Mouse (Mus musculus): ENCODE results near the gene Unc79. TPM values are rescaled to one million over a fixed set of nuclear protein-coding genes. Genes with fewer than 3 reads are reported as not detected.

Gene Unc79
- polyA plus RNA-seq, 2 experiments: 0.12 TPM; not detected in 1

DNA sequence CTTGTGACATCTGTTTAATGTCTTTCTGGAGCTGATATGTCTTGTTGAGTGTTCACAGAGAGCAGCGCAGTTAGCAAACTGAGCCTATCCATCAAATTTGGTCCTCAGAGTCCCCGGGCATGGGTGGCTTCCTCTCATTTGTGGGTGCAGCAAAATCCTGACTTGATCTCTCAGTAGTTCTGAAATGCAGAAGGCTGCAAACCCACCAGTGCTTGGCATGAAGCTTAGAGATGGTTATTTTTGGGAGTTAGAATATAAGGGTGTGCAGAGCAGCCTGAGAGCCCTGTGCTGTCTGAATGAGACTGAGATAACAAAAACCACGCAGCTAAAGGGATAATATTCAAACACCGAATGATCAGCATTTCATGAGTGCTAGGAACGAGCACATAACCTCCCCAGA is 146.5 kb downstream of the Unc79 start:
- Histone ChIP-seq H3K4me1 (replicated peaks; ENCODE audit: control insufficient read depth in 2 of 2, insufficient read depth in 2 of 2, low read length in 1 of 2) (no peaks in the 10 kb centered on the region), H3K9ac (replicated peaks) (no peak overlapping the region), H3K27me3 (ENCODE audit: control insufficient read depth, insufficient read depth, low read length) (no peaks in the 10 kb centered on the region), H3K4me3 (ENCODE audit: insufficient read depth in 1 of 2, low read depth in 2 of 2, low read length in 2 of 2) (no peak overlapping the region), H3K36me3 (replicated peaks; ENCODE audit: control insufficient read depth, insufficient read depth, low read depth) (no peaks in the 10 kb centered on the region), H3K4me2 (ENCODE audit: low read depth) (no peak overlapping the region), H3K9me3 (ENCODE audit: control insufficient read depth, low read length) (no peaks in the 10 kb centered on the region), H3K27ac (no peak overlapping the region)
- ATAC-seq (ENCODE audit: insufficient read depth): no peak
- no peak for DNase-seq (ENCODE audit: low read depth in 3 of 3, low spot score in 3 of 3)
- 45% methylated on average over 5 of the region's 5 CpGs for WGBS (ENCODE audit: insufficient replicate concordance)
- TF ChIP-seq CTCF (IDR thresholded peaks at IDR 0.05; ENCODE audit: low read depth): no peak
- no peak for TF ChIP-seq EP300 (IDR thresholded peaks at IDR 0.05; ENCODE audit: low read depth)

DNA sequence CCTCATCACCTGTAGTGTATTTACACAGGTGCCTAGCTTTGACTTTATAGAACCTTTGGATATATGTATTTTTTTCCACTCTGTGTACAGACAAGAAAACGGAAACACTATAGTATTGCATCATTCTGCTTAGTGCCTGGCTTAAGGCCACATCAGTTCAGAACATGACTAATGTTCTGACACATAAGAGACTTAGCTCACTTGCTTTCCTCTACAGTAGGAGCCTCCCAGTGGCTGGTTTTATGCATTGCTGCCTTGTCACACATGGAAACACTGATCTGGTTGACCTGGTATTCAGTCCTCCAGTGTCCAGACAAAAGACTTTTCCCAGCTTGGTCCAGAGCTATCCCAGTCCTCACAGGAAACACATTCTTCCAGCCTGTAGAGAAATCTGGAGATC is 150.5 kb downstream of the Unc79 start:
- Histone ChIP-seq H3K4me1 (replicated peaks; ENCODE audit: control insufficient read depth in 2 of 2, insufficient read depth in 2 of 2, low read length in 1 of 2) (no peaks in the 10 kb centered on the region), H3K27me3 (ENCODE audit: control insufficient read depth, insufficient read depth, low read length) (no peaks in the 10 kb centered on the region), H3K9ac (replicated peaks) (no peak overlapping the region), H3K9me3 (ENCODE audit: control insufficient read depth, low read length) (no peaks in the 10 kb centered on the region), H3K4me2 (ENCODE audit: low read depth) (no peak overlapping the region), H3K4me3 (ENCODE audit: insufficient read depth in 1 of 2, low read depth in 2 of 2, low read length in 2 of 2) (no peak overlapping the region), H3K27ac (no peak overlapping the region), H3K36me3 (replicated peaks; ENCODE audit: control insufficient read depth, insufficient read depth, low read depth) (no peaks in the 10 kb centered on the region)
- ATAC-seq (ENCODE audit: insufficient read depth) (no peak), DNase-seq (ENCODE audit: low read depth in 3 of 3, low spot score in 3 of 3) (no peak)
- TF ChIP-seq CTCF (IDR thresholded peaks at IDR 0.05; ENCODE audit: low read depth) (0 out of 2 replicates have a peak, but pooled peaks have one; percentile 7), EP300 (IDR thresholded peaks at IDR 0.05; ENCODE audit: low read depth) (no peak)
- 52% methylated on average over 1 of the region's 1 CpGs for WGBS (ENCODE audit: insufficient replicate concordance)

GRCm38 (mm10) chr12:103100088-103100487 is 151.4 kb downstream of the Unc79 start:
- no peaks in the 10 kb centered on the region for H3K9me3 ChIP-seq (ENCODE audit: control insufficient read depth, low read length)
- H3K36me3 ChIP-seq (replicated peaks; ENCODE audit: control insufficient read depth, insufficient read depth, low read depth): no peaks in the 10 kb centered on the region
- H3K4me3 ChIP-seq (ENCODE audit: insufficient read depth in 1 of 2, low read depth in 2 of 2, low read length in 2 of 2): no peak overlapping the region
- H3K27ac ChIP-seq: no peak overlapping the region
- no peak for ATAC-seq (ENCODE audit: insufficient read depth)
- TF ChIP-seq EP300 (IDR thresholded peaks at IDR 0.05; ENCODE audit: low read depth): no peak
- no peak for TF ChIP-seq CTCF (IDR thresholded peaks at IDR 0.05; ENCODE audit: low read depth)
- H3K4me1 ChIP-seq (replicated peaks; ENCODE audit: control insufficient read depth in 2 of 2, insufficient read depth in 2 of 2, low read length in 1 of 2): no peaks in the 10 kb centered on the region
- no peak for DNase-seq (ENCODE audit: low read depth in 3 of 3, low spot score in 3 of 3)
- 47% methylated on average over 5 of the region's 5 CpGs for WGBS (ENCODE audit: insufficient replicate concordance)
- H3K27me3 ChIP-seq (ENCODE audit: control insufficient read depth, insufficient read depth, low read length): no peaks in the 10 kb centered on the region
- H3K4me2 ChIP-seq (ENCODE audit: low read depth): no peak overlapping the region
- H3K9ac ChIP-seq (replicated peaks): no peak overlapping the region

GRCm38 (mm10) chr12:103103041-103103440 is 154.4 kb downstream of the Unc79 start:
- Histone ChIP-seq H3K4me1 (replicated peaks; ENCODE audit: control insufficient read depth in 2 of 2, insufficient read depth in 2 of 2, low read length in 1 of 2) (no peaks in the 10 kb centered on the region), H3K4me2 (ENCODE audit: low read depth) (no peak overlapping the region), H3K9me3 (ENCODE audit: control insufficient read depth, low read length) (no peaks in the 10 kb centered on the region), H3K27ac (no peak overlapping the region), H3K9ac (replicated peaks) (no peak overlapping the region), H3K36me3 (replicated peaks; ENCODE audit: control insufficient read depth, insufficient read depth, low read depth) (no peaks in the 10 kb centered on the region), H3K4me3 (ENCODE audit: insufficient read depth in 1 of 2, low read depth in 2 of 2, low read length in 2 of 2) (no peak overlapping the region), H3K27me3 (ENCODE audit: control insufficient read depth, insufficient read depth, low read length) (no peaks in the 10 kb centered on the region)
- DNase-seq (ENCODE audit: low read depth in 3 of 3, low spot score in 3 of 3): no peak
- 37% methylated on average over 2 of the region's 2 CpGs for WGBS (ENCODE audit: insufficient replicate concordance)
- TF ChIP-seq EP300 (IDR thresholded peaks at IDR 0.05; ENCODE audit: low read depth) (no peak), CTCF (IDR thresholded peaks at IDR 0.05; ENCODE audit: low read depth) (no peak)
- ATAC-seq (ENCODE audit: insufficient read depth): no peak

DNA sequence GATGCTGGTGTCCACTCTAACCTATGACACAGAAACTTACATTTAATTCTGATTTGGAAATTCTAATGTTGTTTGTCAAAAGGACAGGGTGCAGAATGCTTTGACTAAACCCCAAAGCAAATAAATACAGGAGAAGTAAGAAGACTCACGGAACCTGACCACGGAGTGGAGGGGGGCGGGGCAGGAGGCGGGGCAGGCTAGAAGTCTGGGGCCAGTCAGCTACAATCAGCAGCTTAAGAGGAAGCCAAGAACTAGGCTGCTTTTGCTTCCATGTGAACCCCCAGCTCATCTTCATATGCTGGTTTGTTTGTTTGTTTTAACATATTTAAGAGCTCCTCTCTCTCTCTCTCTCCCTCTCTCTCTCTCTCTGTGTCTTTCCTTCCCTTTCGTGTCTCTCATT is 154.9 kb downstream of the Unc79 start:
- 13% methylated on average over 5 of the region's 5 CpGs for WGBS (ENCODE audit: insufficient replicate concordance)
- no peaks in the 10 kb centered on the region for H3K36me3 ChIP-seq (replicated peaks; ENCODE audit: control insufficient read depth, insufficient read depth, low read depth)
- H3K9me3 ChIP-seq (ENCODE audit: control insufficient read depth, low read length): no peaks in the 10 kb centered on the region
- H3K4me3 ChIP-seq (ENCODE audit: insufficient read depth in 1 of 2, low read depth in 2 of 2, low read length in 2 of 2): no peak overlapping the region
- DNase-seq (ENCODE audit: low read depth in 3 of 3, low spot score in 3 of 3): no peak
- no peak for ATAC-seq (ENCODE audit: insufficient read depth)
- H3K4me2 ChIP-seq (ENCODE audit: low read depth): no peak overlapping the region
- no peak for TF ChIP-seq CTCF (IDR thresholded peaks at IDR 0.05; ENCODE audit: low read depth)
- TF ChIP-seq EP300 (IDR thresholded peaks at IDR 0.05; ENCODE audit: low read depth): no peak
- no peak overlapping the region for H3K9ac ChIP-seq (replicated peaks)
- H3K27ac ChIP-seq: no peak overlapping the region
- H3K4me1 ChIP-seq (replicated peaks; ENCODE audit: control insufficient read depth in 2 of 2, insufficient read depth in 2 of 2, low read length in 1 of 2): no peaks in the 10 kb centered on the region
- H3K27me3 ChIP-seq (ENCODE audit: control insufficient read depth, insufficient read depth, low read length): no peaks in the 10 kb centered on the region
